Mouse (Mus musculus): Measurements from ENCODE around the gene Cnr2. TPM values are rescaled to one million over a fixed set of nuclear protein-coding genes. Genes with fewer than 3 reads are reported as not detected.

Gene Cnr2
- polyA plus RNA-seq, 1 experiment from 2014 or later: 0.55 TPM

- Histone ChIP-seq H3K9me3 (replicated peaks) (no peaks in the 10 kb centered on the region), H3K27ac (no peak overlapping the region), H3K4me2 (no peak overlapping the region), H3K4me3 (no peak overlapping the region), H3K9ac (no peak overlapping the region), H3K27me3 (no peaks in the 10 kb centered on the region), H3K36me3 (no peaks in the 10 kb centered on the region), H3K4me1 (replicated peaks) (no peaks in the 10 kb centered on the region)
- ATAC-seq (replicated peaks; ENCODE audit: insufficient number of reproducible peaks, insufficient read depth, low FRiP score, low read depth): no peak
- WGBS: 74% methylated on average over 7 of the region's 7 CpGs
These were observed 5.9 kb upstream of the Cnr2 start for GRCm38 (mm10) chr4:135889146-135889883.

GRCm38 (mm10) chr4:135889884-135890283, 5.3 kb upstream of the Cnr2 start:
- 4% methylated on average over 4 of the region's 4 CpGs for WGBS
- ATAC-seq (replicated peaks; ENCODE audit: insufficient number of reproducible peaks, insufficient read depth, low FRiP score, low read depth): peak; percentile 86; the same call in 1 of the 2 replicates
- no peaks in the 10 kb centered on the region for H3K27me3 ChIP-seq
- no peaks in the 10 kb centered on the region for H3K36me3 ChIP-seq
- H3K4me3 ChIP-seq: no peak overlapping the region
- H3K4me1 ChIP-seq (replicated peaks): peaks cover 2% of the 10 kb centered on the region
- no peak overlapping the region for H3K27ac ChIP-seq
- H3K4me2 ChIP-seq: no peak overlapping the region
- no peak overlapping the region for H3K9ac ChIP-seq
- H3K9me3 ChIP-seq (replicated peaks): no peaks in the 10 kb centered on the region

GRCm38 (mm10) chr4:135891539-135891938, 3.7 kb upstream of the Cnr2 start:
- no peaks in the 10 kb centered on the region for H3K27me3 ChIP-seq
- peaks cover 4% of the 10 kb centered on the region for H3K4me1 ChIP-seq (replicated peaks)
- no peaks in the 10 kb centered on the region for H3K9me3 ChIP-seq (replicated peaks)
- H3K9ac ChIP-seq: no peak overlapping the region
- H3K36me3 ChIP-seq: no peaks in the 10 kb centered on the region
- H3K4me2 ChIP-seq: no peak overlapping the region
- ATAC-seq (replicated peaks; ENCODE audit: insufficient number of reproducible peaks, insufficient read depth, low FRiP score, low read depth): no peak
- 89% methylated on average over 2 of the region's 2 CpGs for WGBS
- no peak overlapping the region for H3K27ac ChIP-seq
- H3K4me3 ChIP-seq: no peak overlapping the region

GRCm38 (mm10) chr4:135892884-135893283, 2.3 kb upstream of the Cnr2 start:
- no peaks in the 10 kb centered on the region for H3K36me3 ChIP-seq
- H3K9ac ChIP-seq: no peak overlapping the region
- H3K27ac ChIP-seq: no peak overlapping the region
- H3K27me3 ChIP-seq: no peaks in the 10 kb centered on the region
- peaks cover 4% of the 10 kb centered on the region for H3K4me1 ChIP-seq (replicated peaks)
- H3K4me2 ChIP-seq: no peak overlapping the region
- no peak for ATAC-seq (replicated peaks; ENCODE audit: insufficient number of reproducible peaks, insufficient read depth, low FRiP score, low read depth)
- H3K9me3 ChIP-seq (replicated peaks): no peaks in the 10 kb centered on the region
- no peak overlapping the region for H3K4me3 ChIP-seq
- 20% methylated on average over 4 of the region's 4 CpGs for WGBS

- Histone ChIP-seq H3K4me3 (no peak overlapping the region), H3K27ac (no peak overlapping the region), H3K9me3 (replicated peaks) (no peaks in the 10 kb centered on the region), H3K4me1 (replicated peaks) (peaks cover 11% of the 10 kb centered on the region), H3K36me3 (no peaks in the 10 kb centered on the region), H3K4me2 (peak overlapping the region; percentile 4; the same call in 1 of the 2 replicates), H3K27me3 (no peaks in the 10 kb centered on the region), H3K9ac (no peak overlapping the region)
- ATAC-seq (replicated peaks; ENCODE audit: insufficient number of reproducible peaks, insufficient read depth, low FRiP score, low read depth): no peak
- WGBS: 67% methylated on average over 6 of the region's 6 CpGs
These were observed 963 bp downstream of the Cnr2 start for GRCm38 (mm10) chr4:135896157-135896556.

GRCm38 (mm10) chr4:135898380-135899049, 3.3 kb downstream of the Cnr2 start:
- Histone ChIP-seq H3K4me3 (no peak overlapping the region), H3K36me3 (no peaks in the 10 kb centered on the region), H3K27me3 (no peaks in the 10 kb centered on the region), H3K4me2 (peak overlapping the region; percentile 25), H3K9ac (no peak overlapping the region), H3K4me1 (replicated peaks) (peaks cover 11% of the 10 kb centered on the region), H3K27ac (peak overlapping the region; percentile 53), H3K9me3 (replicated peaks) (no peaks in the 10 kb centered on the region)
- ATAC-seq (replicated peaks; ENCODE audit: insufficient number of reproducible peaks, insufficient read depth, low FRiP score, low read depth): peak; percentile 61
- WGBS: 26% methylated on average over 9 of the region's 9 CpGs

- Histone ChIP-seq H3K4me2 (no peak overlapping the region), H3K27me3 (no peaks in the 10 kb centered on the region), H3K4me1 (replicated peaks) (peaks cover 11% of the 10 kb centered on the region), H3K4me3 (no peak overlapping the region), H3K9me3 (replicated peaks) (no peaks in the 10 kb centered on the region), H3K9ac (no peak overlapping the region), H3K27ac (no peak overlapping the region), H3K36me3 (no peaks in the 10 kb centered on the region)
- WGBS: 80% methylated on average over 7 of the region's 7 CpGs
- ATAC-seq (replicated peaks; ENCODE audit: insufficient number of reproducible peaks, insufficient read depth, low FRiP score, low read depth): no peak
These were observed 3.9 kb downstream of the Cnr2 start for GRCm38 (mm10) chr4:135899050-135899448.

- Histone ChIP-seq H3K4me2 (no peak overlapping the region), H3K9ac (no peak overlapping the region), H3K4me1 (replicated peaks) (peaks cover 8% of the 10 kb centered on the region), H3K9me3 (replicated peaks) (no peaks in the 10 kb centered on the region), H3K27me3 (no peaks in the 10 kb centered on the region), H3K36me3 (no peaks in the 10 kb centered on the region), H3K27ac (no peak overlapping the region), H3K4me3 (no peak overlapping the region)
- WGBS: 69% methylated on average over 5 of the region's 5 CpGs
- ATAC-seq (replicated peaks; ENCODE audit: insufficient number of reproducible peaks, insufficient read depth, low FRiP score, low read depth): no peak
These were observed 4.8 kb downstream of the Cnr2 start for GRCm38 (mm10) chr4:135900008-135900407.

GRCm38 (mm10) chr4:135902606-135903242, 7.5 kb downstream of the Cnr2 start:
- ATAC-seq (replicated peaks; ENCODE audit: insufficient number of reproducible peaks, insufficient read depth, low FRiP score, low read depth): no peak

GRCm38 (mm10) chr4:135904810-135905209, 9.6 kb downstream of the Cnr2 start:
- peaks cover 6% of the 10 kb centered on the region; the same call in 1 of the 2 replicates for H3K4me1 ChIP-seq (replicated peaks)
- no peak for ATAC-seq (replicated peaks; ENCODE audit: insufficient number of reproducible peaks, insufficient read depth, low FRiP score, low read depth)
- H3K9me3 ChIP-seq (replicated peaks): no peaks in the 10 kb centered on the region
- no peak overlapping the region for H3K9ac ChIP-seq
- H3K27me3 ChIP-seq: no peaks in the 10 kb centered on the region
- no peaks in the 10 kb centered on the region for H3K36me3 ChIP-seq
- WGBS: 51% methylated on average over 1 of the region's 1 CpGs
- H3K4me3 ChIP-seq: no peak overlapping the region
- no peak overlapping the region for H3K27ac ChIP-seq
- H3K4me2 ChIP-seq: no peak overlapping the region

More at GRCm38 (mm10) chr4:135902606-135903242, 7.5 kb downstream of the Cnr2 start:
- no peaks in the 10 kb centered on the region for H3K27me3 ChIP-seq
- no peak overlapping the region for H3K4me2 ChIP-seq
- no peak overlapping the region for H3K27ac ChIP-seq
- no peak overlapping the region for H3K4me3 ChIP-seq
- H3K9me3 ChIP-seq (replicated peaks): no peaks in the 10 kb centered on the region
- 82% methylated on average over 4 of the region's 4 CpGs for WGBS
- H3K9ac ChIP-seq: no peak overlapping the region
- peaks cover 7% of the 10 kb centered on the region for H3K4me1 ChIP-seq (replicated peaks)
- H3K36me3 ChIP-seq: no peaks in the 10 kb centered on the region

GRCm38 (mm10) chr4:135906633-135907032, 11.4 kb downstream of the Cnr2 start:
- Histone ChIP-seq H3K36me3 (no peaks in the 10 kb centered on the region), H3K9me3 (replicated peaks) (no peaks in the 10 kb centered on the region), H3K27ac (no peak overlapping the region), H3K4me1 (replicated peaks) (peaks cover 6% of the 10 kb centered on the region; the same call in 1 of the 2 replicates), H3K27me3 (no peaks in the 10 kb centered on the region), H3K4me3 (no peak overlapping the region), H3K4me2 (no peak overlapping the region), H3K9ac (no peak overlapping the region)
- no peak for ATAC-seq (replicated peaks; ENCODE audit: insufficient number of reproducible peaks, insufficient read depth, low FRiP score, low read depth)
- WGBS: 67% methylated on average over 3 of the region's 3 CpGs

All from heart, embryonic 15.5 days (tissue).